Mouse (Mus musculus) intestine, embryonic 16.5 days (tissue): Measurements from ENCODE around the gene Ntrk1. TPM values are rescaled to one million over a fixed set of nuclear protein-coding genes. Genes with fewer than 3 reads are reported as not detected.

ENCODE experiments used
- ATAC-seq: fragments of 200-750 bp; cut with Nextera tagmentation; 2 replicates; pipeline ENCODE4 v1.8.0; 2017; ENCODE audit warnings: moderate TSS enrichment, moderate library complexity
- H3K27ac ChIP-seq: fragments of 300-500 bp; sonication (generic); 2 replicates; pipeline ENCODE4 v1.5.1; 2014; ENCODE audit warnings: mild to moderate bottlenecking, low read length
- H3K27me3 ChIP-seq: fragments of 300-500 bp; sonication (generic); replicated peaks from 2 replicates; pipeline ENCODE4 v1.6.1; 2014; ENCODE audit warnings: low read length, control low read depth, mixed read lengths; ENCODE audit not compliant: control insufficient read depth, insufficient read depth
- H3K36me3 ChIP-seq: fragments of 300-500 bp; sonication (generic); 2 replicates; pipeline ENCODE4 v1.6.1; 2014; ENCODE audit warnings: low read length, control low read depth; ENCODE audit not compliant: control insufficient read depth, insufficient read depth
- H3K4me1 ChIP-seq: fragments of 300-500 bp; sonication (generic); 2 replicates; pipeline ENCODE4 v1.6.1; 2014; ENCODE audit warnings: low read length, control low read depth, mixed read lengths; ENCODE audit not compliant: control insufficient read depth, insufficient read depth
- H3K4me2 ChIP-seq: fragments of 300-500 bp; sonication (generic); 2 replicates; pipeline ENCODE4 v1.6.1; 2014; ENCODE audit warnings: low read depth, low read length, control low read depth
- H3K4me3 ChIP-seq: fragments of 300-500 bp; sonication (generic); 2 replicates; pipeline ENCODE4 v1.5.1; 2014; ENCODE audit warnings: mild to moderate bottlenecking, low read length
- H3K9ac ChIP-seq: fragments of 300-500 bp; sonication (generic); 2 replicates; pipeline ENCODE4 v1.6.1; 2014; ENCODE audit warnings: low read depth, low read length
- H3K9me3 ChIP-seq: fragments of 300-500 bp; sonication (generic); 2 replicates; pipeline ENCODE4 v1.6.1; 2016; ENCODE audit warnings: low read length, control low read depth; ENCODE audit not compliant: control insufficient read depth
- WGBS: fragments of 180-500 bp; shearing (Covaris S2); extraction: QIAGEN DNeasy Blood & Tissue Kit; methylation state at CpG from one replicate; pipeline ENCODE4 v1.1.7; 2014; 5-methylcytosine and 5-hydroxymethylcytosine counted together
- polyA plus RNA-seq: library from polyadenylated mRNA; unstranded; fragments of >200 nt; fragmentation: Nextera tagmentation; extraction: Ambion mirVana; gene quantifications from 2 replicates; pipeline ENCODE4 v1.2.1, GENCODE M21; 2015

Ntrk1 gene
- polyA plus RNA-seq, 1 experiment from 2014 or later = 1.4 TPM

GRCm38 (mm10) chr3:87816646-87817093 lies 21.7 kb upstream of the Ntrk1 start:
- Histone ChIP-seq H3K9ac (no peak overlapping the region), H3K36me3 (no peaks in the 10 kb centered on the region), H3K27ac (no peak overlapping the region), H3K4me2 (no peak overlapping the region), H3K27me3 (peaks cover 9% of the 10 kb centered on the region), H3K4me3 (no peak overlapping the region), H3K4me1 (no peaks in the 10 kb centered on the region), H3K9me3 (no peaks in the 10 kb centered on the region)
- peak; percentile 63 for ATAC-seq
- 4% methylated on average over 12 of the region's 12 CpGs for WGBS

GRCm38 (mm10) chr3:87816166-87816565 lies 21.2 kb upstream of the Ntrk1 start:
- Histone ChIP-seq H3K9ac (no peak overlapping the region), H3K36me3 (no peaks in the 10 kb centered on the region), H3K9me3 (no peaks in the 10 kb centered on the region), H3K4me1 (no peaks in the 10 kb centered on the region), H3K4me3 (no peak overlapping the region), H3K4me2 (no peak overlapping the region), H3K27me3 (peaks cover 14% of the 10 kb centered on the region), H3K27ac (no peak overlapping the region)
- 57% methylated on average over 6 of the region's 6 CpGs for WGBS
- ATAC-seq = 0 out of 2 replicates have a peak, but pooled peaks have one; percentile 14

- Histone ChIP-seq H3K4me2 (no peak overlapping the region), H3K9ac (no peak overlapping the region), H3K27me3 (peaks cover 37% of the 10 kb centered on the region), H3K4me1 (peaks cover 11% of the 10 kb centered on the region; the same call in 1 of the 2 replicates), H3K4me3 (no peak overlapping the region), H3K27ac (no peak overlapping the region), H3K36me3 (no peaks in the 10 kb centered on the region), H3K9me3 (no peaks in the 10 kb centered on the region)
- no peak for ATAC-seq
- 52% methylated on average over 10 of the region's 10 CpGs for WGBS
Observed at GRCm38 (mm10) chr3:87812873-87813272, 17.9 kb upstream of the Ntrk1 start.

- H3K9ac ChIP-seq = no peak overlapping the region
- no peak overlapping the region for H3K4me3 ChIP-seq
- no peak overlapping the region for H3K4me2 ChIP-seq
- ATAC-seq = no peak
- no peaks in the 10 kb centered on the region for H3K36me3 ChIP-seq
- H3K4me1 ChIP-seq = peaks cover 11% of the 10 kb centered on the region; the same call in 1 of the 2 replicates
- peaks cover 37% of the 10 kb centered on the region for H3K27me3 ChIP-seq
- no peak overlapping the region for H3K27ac ChIP-seq
- H3K9me3 ChIP-seq = no peaks in the 10 kb centered on the region
- WGBS = 81% methylated on average over 4 of the region's 4 CpGs
Observed at GRCm38 (mm10) chr3:87812413-87812812, 17.5 kb upstream of the Ntrk1 start.

- Histone ChIP-seq H3K4me3 (no peak overlapping the region), H3K4me1 (peaks cover 11% of the 10 kb centered on the region; the same call in 1 of the 2 replicates), H3K27ac (no peak overlapping the region), H3K27me3 (peaks cover 33% of the 10 kb centered on the region), H3K9ac (no peak overlapping the region), H3K36me3 (no peaks in the 10 kb centered on the region), H3K9me3 (no peaks in the 10 kb centered on the region), H3K4me2 (no peak overlapping the region)
- no peak for ATAC-seq
- 81% methylated on average over 8 of the region's 8 CpGs for WGBS
Observed at GRCm38 (mm10) chr3:87811297-87811696, 16.3 kb upstream of the Ntrk1 start.

GRCm38 (mm10) chr3:87809322-87809962 lies 14.5 kb upstream of the Ntrk1 start:
- Histone ChIP-seq H3K27me3 (peaks cover 46% of the 10 kb centered on the region), H3K9me3 (no peaks in the 10 kb centered on the region), H3K9ac (no peak overlapping the region), H3K4me1 (peaks cover 11% of the 10 kb centered on the region; the same call in 1 of the 2 replicates), H3K27ac (no peak overlapping the region), H3K4me3 (peak overlapping the region; percentile 22), H3K4me2 (peak overlapping the region; percentile 45), H3K36me3 (no peaks in the 10 kb centered on the region)
- ATAC-seq = peak; percentile 62
- WGBS = 5% methylated on average over 28 of the region's 28 CpGs

- 4% methylated on average over 26 of the region's 26 CpGs for WGBS
Observed at GRCm38 (mm10) chr3:87804038-87804677, 9.2 kb upstream of the Ntrk1 start.

GRCm38 (mm10) chr3:87801681-87802080 lies 6.7 kb upstream of the Ntrk1 start:
- H3K4me2 ChIP-seq = no peak overlapping the region
- WGBS = 46% methylated on average over 5 of the region's 5 CpGs
- no peaks in the 10 kb centered on the region for H3K36me3 ChIP-seq
- peak; percentile 50; the same call in 1 of the 2 replicates for ATAC-seq
- H3K27ac ChIP-seq = no peak overlapping the region
- no peaks in the 10 kb centered on the region for H3K9me3 ChIP-seq
- peaks cover 14% of the 10 kb centered on the region for H3K4me1 ChIP-seq
- no peak overlapping the region for H3K4me3 ChIP-seq
- H3K27me3 ChIP-seq = peaks cover 60% of the 10 kb centered on the region
- H3K9ac ChIP-seq = no peak overlapping the region

More at GRCm38 (mm10) chr3:87804038-87804677, 9.2 kb upstream of the Ntrk1 start:
- H3K27me3 ChIP-seq = peaks cover 50% of the 10 kb centered on the region
- H3K4me2 ChIP-seq = peak overlapping the region; percentile 63
- no peak overlapping the region for H3K9ac ChIP-seq
- H3K27ac ChIP-seq = no peak overlapping the region
- H3K36me3 ChIP-seq = no peaks in the 10 kb centered on the region
- H3K4me3 ChIP-seq = peak overlapping the region; percentile 42
- ATAC-seq = peak; percentile 74; the same call in 1 of the 2 replicates
- H3K4me1 ChIP-seq = peaks cover 7% of the 10 kb centered on the region
- no peaks in the 10 kb centered on the region for H3K9me3 ChIP-seq

GRCm38 (mm10) chr3:87796736-87797334 lies 1.9 kb upstream of the Ntrk1 start, which contains the start of gene Insrr:
Insrr (plus strand) TSS chr3:87796951.
- peaks cover 20% of the 10 kb centered on the region for H3K4me1 ChIP-seq
- peak; percentile 30; the same call in 1 of the 2 replicates for ATAC-seq
- 2% methylated on average over 29 of the region's 29 CpGs for WGBS
- H3K9me3 ChIP-seq = no peaks in the 10 kb centered on the region
- peak within 1 kb of the TSS; percentile 72 for H3K4me2 ChIP-seq
- no peaks in the 10 kb centered on the region for H3K36me3 ChIP-seq
- peak within 1 kb of the TSS; percentile 64 for H3K9ac ChIP-seq
- peaks cover 73% of the 10 kb centered on the region for H3K27me3 ChIP-seq
- H3K27ac ChIP-seq = no peak within 1 kb of the TSS
- H3K4me3 ChIP-seq = peak within 1 kb of the TSS; percentile 46
